Mouse (Mus musculus): ENCODE measurements around the gene Daxx.
A peak's percentile ranks its signal among the peaks of the same experiment; 100 is the strongest.

Gene Daxx

GRCm38 (mm10) chr17:33921361-33921760, 12.1 kb downstream of the Daxx start:
- DNase-seq, result no peak

GRCm38 (mm10) chr17:33924577-33925283, 15.5 kb downstream of the Daxx start:
- DNase-seq, result no peak

GRCm38 (mm10) chr17:33925406-33926116, 16.3 kb downstream of the Daxx start:
- no peak for DNase-seq

- DNase-seq, result no peak
These were observed 17.2 kb downstream of the Daxx start for GRCm38 (mm10) chr17:33926207-33926932.

GRCm38 (mm10) chr17:33928251-33928947, 19.2 kb downstream of the Daxx start:
- DNase-seq, result peak in 1 of 2 experiments; percentile 6

GRCm38 (mm10) chr17:33929371-33930279, 20.4 kb downstream of the Daxx start, which contains the start of gene Rgl2:
Gene Rgl2 (plus strand): TSS chr17:33929543.
- peak; percentile 86 to 87 for DNase-seq

- DNase-seq, result peak; percentile 74 to 80
These were observed 21.3 kb downstream of the Daxx start for GRCm38 (mm10) chr17:33930280-33931158.

GRCm38 (mm10) chr17:33931159-33931866, 22.1 kb downstream of the Daxx start:
- DNase-seq, result peak in 1 of 2 experiments; percentile 32

- DNase-seq, result peak in 1 of 2 experiments; percentile 9
These were observed 22.7 kb downstream of the Daxx start for GRCm38 (mm10) chr17:33931947-33932346.

- DNase-seq, result peak in 1 of 2 experiments; percentile 14
These were observed 23.2 kb downstream of the Daxx start for GRCm38 (mm10) chr17:33932448-33932847.

GRCm38 (mm10) chr17:33932970-33933369, 23.8 kb downstream of the Daxx start:
- peak in 1 of 2 experiments; percentile 5 for DNase-seq

- DNase-seq, result no peak
These were observed 26.3 kb downstream of the Daxx start for GRCm38 (mm10) chr17:33935422-33936055.

- DNase-seq, result no peak
These were observed 27.8 kb downstream of the Daxx start for GRCm38 (mm10) chr17:33936993-33937392.

- DNase-seq, result no peak
These were observed 29.6 kb downstream of the Daxx start for GRCm38 (mm10) chr17:33938783-33939182.

GRCm38 (mm10) chr17:33940206-33940805, 31.1 kb downstream of the Daxx start, which contains the start of the genes Pfdn6 and Wdr46:
Gene Pfdn6 (minus strand): TSS chr17:33940343.
Gene Wdr46 (plus strand): TSS chr17:33940660.
- peak in 1 of 2 experiments; percentile 81 for DNase-seq

GRCm38 (mm10) chr17:33940981-33941380, 31.8 kb downstream of the Daxx start:
- DNase-seq, result peak in 1 of 2 experiments; percentile 38

- peak in 1 of 2 experiments; percentile 6 for DNase-seq
These were observed 32.2 kb downstream of the Daxx start for GRCm38 (mm10) chr17:33941381-33941780.

GRCm38 (mm10) chr17:33943454-33943853, 34.2 kb downstream of the Daxx start:
- no peak for DNase-seq
